Mouse (Mus musculus) intestine, embryonic 14.5 days (tissue): ENCODE measurements at regions not wholly inside any gene's neighbourhood (a gene's known extent, or its start where the extent isn't known, plus 50 kb on each side); places are given as distances from the start of the nearest gene placed in this dataset.

Experiments used
- ATAC-seq: fragments of 200-750 bp; cut with Nextera tagmentation; replicated peaks from 2 replicates; pipeline ENCODE4 v1.8.0; 2017; ENCODE audit warnings: low read depth, moderate number of reproducible peaks, moderate TSS enrichment, moderate library complexity; ENCODE audit not compliant: low FRiP score, low TSS enrichment
- DNase-seq: peaks from one replicate; pipeline ENCODE4 v3.0.0-alpha.2; 2018; ENCODE audit warnings: low spot score
- H3K27ac ChIP-seq: fragments of 300-500 bp; sonication (generic); 2 replicates; pipeline ENCODE4 v1.5.1; 2014; ENCODE audit warnings: low read depth, mild to moderate bottlenecking, control low read depth
- H3K27me3 ChIP-seq: fragments of 300-500 bp; sonication (generic); replicated peaks from 2 replicates; pipeline ENCODE4 v1.6.1; 2014; ENCODE audit warnings: low read length, control low read depth; ENCODE audit not compliant: control insufficient read depth, insufficient read depth
- H3K36me3 ChIP-seq: fragments of 300-500 bp; sonication (generic); 2 replicates; pipeline ENCODE4 v1.6.1; 2014; ENCODE audit warnings: low read length, control low read depth; ENCODE audit not compliant: control insufficient read depth, insufficient read depth
- H3K4me1 ChIP-seq: fragments of 300-500 bp; sonication (generic); replicated peaks from 2 replicates; pipeline ENCODE4 v1.6.1; 2014; ENCODE audit warnings: low read length, control low read depth, mixed read lengths; ENCODE audit not compliant: control insufficient read depth, insufficient read depth
- H3K4me2 ChIP-seq: fragments of 300-500 bp; sonication (generic); 2 replicates; pipeline ENCODE4 v1.6.1; 2014; ENCODE audit warnings: low read length
- H3K4me3 ChIP-seq: fragments of 300-500 bp; sonication (generic); 2 replicates; pipeline ENCODE4 v1.5.1; 2014; ENCODE audit warnings: low read depth, low read length, control low read depth, mixed read lengths
- H3K9ac ChIP-seq: fragments of 300-500 bp; sonication (generic); 2 replicates; pipeline ENCODE4 v1.6.1; 2014; ENCODE audit warnings: mild to moderate bottlenecking, low read length
- H3K9me3 ChIP-seq: fragments of 300-500 bp; sonication (generic); 2 replicates; pipeline ENCODE4 v1.6.1; 2016; ENCODE audit warnings: low read length, control low read depth; ENCODE audit not compliant: control insufficient read depth
- WGBS: fragments of 180-500 bp; shearing (Covaris S2); extraction: QIAGEN DNeasy Blood & Tissue Kit; methylation state at CpG from one replicate; pipeline ENCODE4 v1.1.7; 2014; 5-methylcytosine and 5-hydroxymethylcytosine counted together

DNA sequence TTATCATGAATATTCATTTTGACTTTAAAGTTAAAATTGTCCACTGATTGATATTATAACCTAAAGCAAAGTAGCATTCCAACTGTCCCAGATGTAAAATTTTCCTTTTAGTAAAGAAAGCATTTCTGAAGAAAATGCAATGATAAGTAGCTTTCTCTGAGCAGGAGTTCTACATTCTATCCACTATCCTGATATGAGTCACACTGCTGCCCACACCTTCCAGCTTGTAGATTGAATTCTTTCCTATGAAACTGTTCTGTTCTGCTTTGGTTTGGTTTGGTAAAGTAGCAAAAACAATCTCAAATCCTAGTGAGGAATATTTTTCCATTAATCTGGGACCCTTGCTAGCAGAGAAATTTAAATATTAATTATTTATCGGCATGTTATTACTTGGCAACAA, 304.4 kb downstream of the Ube2cbp start:
- ATAC-seq (no peak), DNase-seq (no peak)
- H3K4me3 ChIP-seq: no peak overlapping the region
- no peaks in the 10 kb centered on the region for H3K36me3 ChIP-seq
- H3K4me1 ChIP-seq: no peaks in the 10 kb centered on the region
- H3K27ac ChIP-seq: no peak overlapping the region
- no peak overlapping the region for H3K4me2 ChIP-seq
- H3K9ac ChIP-seq: no peak overlapping the region
- H3K27me3 ChIP-seq: no peaks in the 10 kb centered on the region
- WGBS: 97% methylated on average over 1 of the region's 1 CpGs
- H3K9me3 ChIP-seq: no peaks in the 10 kb centered on the region

DNA sequence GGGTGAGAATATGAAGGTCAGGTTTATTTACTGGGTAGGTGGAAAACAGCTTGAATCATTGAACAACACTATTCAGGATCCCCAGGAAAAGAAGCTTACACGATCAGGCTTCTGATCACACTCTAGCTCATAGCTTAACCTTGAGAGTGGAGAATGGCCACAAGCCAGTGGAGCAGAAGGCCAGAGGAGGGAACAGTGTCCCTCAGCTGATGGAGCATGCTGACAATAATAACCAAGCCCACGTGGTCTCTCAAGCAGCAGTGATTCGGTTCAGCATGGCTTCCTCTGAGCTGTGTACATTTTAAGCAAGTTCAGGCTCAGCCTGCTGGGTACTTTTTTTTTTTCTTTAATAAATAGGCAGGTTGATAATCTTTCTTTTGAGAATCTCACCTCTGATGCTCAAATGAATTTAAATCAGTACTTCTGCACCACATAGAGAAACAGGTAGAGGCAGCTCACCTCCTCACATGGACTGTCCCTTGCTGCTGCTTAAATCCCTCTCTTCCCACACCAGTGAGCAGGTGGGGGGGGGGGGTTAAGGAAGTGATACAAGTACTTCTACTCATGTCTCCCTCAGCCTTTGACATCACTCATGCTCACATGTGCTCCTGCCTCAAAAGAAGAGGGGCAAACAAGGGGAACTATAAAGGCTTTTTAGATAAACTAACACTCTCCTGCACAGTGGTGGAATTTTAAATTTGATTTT, 298.2 kb downstream of the Ube2cbp start:
- no peaks in the 10 kb centered on the region for H3K27me3 ChIP-seq
- H3K4me3 ChIP-seq: no peak overlapping the region
- no peak for DNase-seq
- ATAC-seq: no peak
- H3K36me3 ChIP-seq: no peaks in the 10 kb centered on the region
- H3K4me1 ChIP-seq: no peaks in the 10 kb centered on the region
- 70% methylated on average over 3 of the region's 3 CpGs for WGBS
- no peaks in the 10 kb centered on the region for H3K9me3 ChIP-seq
- no peak overlapping the region for H3K27ac ChIP-seq
- no peak overlapping the region for H3K9ac ChIP-seq
- H3K4me2 ChIP-seq: no peak overlapping the region

DNA sequence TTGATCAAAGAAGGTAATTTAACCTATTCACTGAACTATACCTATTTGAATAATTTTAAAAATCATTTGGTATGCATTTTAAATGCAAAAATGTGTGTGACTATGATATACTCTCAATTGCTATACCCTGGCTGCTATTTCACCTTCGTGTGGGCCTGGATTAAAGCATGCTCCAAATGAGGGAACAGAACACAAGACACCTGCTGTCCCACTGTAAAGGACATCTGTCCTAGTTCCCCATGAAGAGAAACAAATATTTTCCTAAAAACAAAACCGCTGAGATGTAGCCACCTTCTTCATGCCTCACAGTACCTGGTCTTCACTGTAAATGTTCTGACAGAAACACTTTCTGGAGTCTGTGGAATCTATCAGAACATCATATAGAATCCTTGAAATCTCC, 294.0 kb downstream of the Ube2cbp start:
- no peak for DNase-seq
- no peak for ATAC-seq
- WGBS: 84% methylated on average over 2 of the region's 2 CpGs

DNA sequence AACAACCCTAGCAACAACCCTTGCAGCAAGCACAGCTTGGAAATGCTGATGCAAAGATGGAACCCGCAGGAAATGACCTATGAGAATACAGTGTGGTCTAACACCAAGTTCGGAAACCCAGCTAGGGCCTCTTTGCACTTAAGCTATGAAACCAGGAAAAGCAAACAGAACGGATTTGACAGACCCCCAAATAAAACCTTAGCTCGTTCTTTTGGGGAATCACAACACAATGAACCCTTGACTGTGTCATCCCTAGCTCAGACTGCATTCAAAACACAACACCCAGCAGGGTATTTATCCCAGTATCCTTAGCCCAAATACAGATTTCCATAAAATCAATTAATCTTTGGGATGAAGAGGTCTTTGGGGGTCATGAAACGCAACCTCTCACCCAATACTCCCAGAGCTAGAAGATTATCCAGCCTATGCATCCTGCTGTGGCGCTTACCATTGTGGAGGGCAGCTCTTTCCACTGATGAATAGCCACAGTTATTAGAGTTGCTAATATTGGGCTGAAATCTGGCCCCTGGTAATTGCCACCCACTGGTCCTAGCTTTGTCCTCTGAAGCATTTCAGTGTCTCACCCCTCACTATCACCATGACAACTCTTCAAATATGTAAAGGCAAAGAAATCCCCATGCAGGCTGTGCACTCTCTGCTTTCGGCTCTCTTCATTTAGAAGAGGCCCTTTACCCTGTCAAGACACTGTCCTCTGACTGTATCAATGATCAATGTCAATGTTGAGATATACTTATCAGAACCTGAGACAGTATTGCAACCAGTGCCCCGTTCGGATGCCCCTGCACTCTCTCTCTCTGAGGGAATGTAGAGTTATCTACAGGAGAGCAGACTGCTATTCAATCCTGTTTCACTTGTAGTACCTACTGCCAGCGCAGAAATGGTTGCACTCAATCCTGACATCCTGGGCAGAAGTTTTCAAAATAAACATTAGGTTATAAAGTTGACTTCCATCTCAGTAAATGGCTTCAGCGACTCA, 277.7 kb downstream of the Ube2cbp start:
- no peak overlapping the region for H3K9ac ChIP-seq
- ATAC-seq: no peak
- no peak overlapping the region for H3K4me2 ChIP-seq
- no peak for DNase-seq
- H3K36me3 ChIP-seq: no peaks in the 10 kb centered on the region
- no peak overlapping the region for H3K27ac ChIP-seq
- H3K9me3 ChIP-seq: no peaks in the 10 kb centered on the region
- WGBS: 77% methylated on average over 11 of the region's 11 CpGs
- no peak overlapping the region for H3K4me3 ChIP-seq
- no peaks in the 10 kb centered on the region for H3K4me1 ChIP-seq
- no peaks in the 10 kb centered on the region for H3K27me3 ChIP-seq

More for the DNA sequence above, 294.0 kb downstream of the Ube2cbp start:
- Histone ChIP-seq H3K4me3 (no peak overlapping the region), H3K36me3 (no peaks in the 10 kb centered on the region), H3K9ac (no peak overlapping the region), H3K27me3 (no peaks in the 10 kb centered on the region), H3K27ac (no peak overlapping the region), H3K9me3 (no peaks in the 10 kb centered on the region), H3K4me1 (no peaks in the 10 kb centered on the region), H3K4me2 (no peak overlapping the region)

DNA sequence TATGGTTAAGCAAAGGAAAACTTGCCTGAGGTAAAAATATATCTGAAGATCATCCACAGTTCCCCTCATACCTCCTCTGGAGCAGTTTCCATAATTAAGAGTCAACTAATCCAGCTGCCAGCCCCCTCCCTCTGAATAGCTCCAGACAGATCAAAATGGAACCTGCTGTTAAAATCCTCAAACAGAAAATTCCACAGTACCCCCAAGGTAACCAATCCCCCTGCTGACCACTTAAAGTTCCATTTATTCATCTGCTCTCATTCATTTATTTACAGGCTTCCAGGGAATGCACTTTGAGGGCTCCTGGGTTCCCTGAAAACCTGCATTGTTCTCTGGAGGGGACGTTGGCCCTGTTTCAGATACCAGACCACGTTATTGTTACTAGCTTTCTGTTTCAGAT, 275.9 kb downstream of the Ube2cbp start:
- ATAC-seq (no peak), DNase-seq (no peak)
- Histone ChIP-seq H3K9ac (no peak overlapping the region), H3K4me2 (no peak overlapping the region), H3K4me3 (no peak overlapping the region), H3K27ac (no peak overlapping the region), H3K27me3 (no peaks in the 10 kb centered on the region), H3K9me3 (no peaks in the 10 kb centered on the region), H3K4me1 (no peaks in the 10 kb centered on the region), H3K36me3 (no peaks in the 10 kb centered on the region)
- WGBS: 39% methylated on average over 2 of the region's 2 CpGs

DNA sequence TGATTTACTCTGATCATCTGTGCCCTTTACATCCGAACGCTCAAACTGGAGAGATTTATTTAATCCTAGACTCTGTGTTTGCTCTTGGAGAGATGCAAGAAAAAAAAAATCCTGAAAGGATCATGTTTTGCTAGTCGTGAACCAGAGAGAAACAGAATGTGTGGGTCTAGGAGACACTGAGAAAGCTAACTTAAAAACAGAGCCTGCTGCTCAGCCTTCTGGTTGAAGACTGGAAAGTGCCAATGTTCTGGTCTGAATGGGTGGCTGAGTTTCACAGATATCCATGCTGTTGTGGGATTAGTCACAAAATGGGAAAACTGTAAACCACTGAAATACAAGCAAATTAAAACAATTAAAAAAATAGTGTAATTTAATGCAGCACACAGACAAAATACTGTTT, 259.7 kb downstream of the Ube2cbp start:
- 57% methylated on average over 3 of the region's 3 CpGs for WGBS
- no peak for DNase-seq
- Histone ChIP-seq H3K4me3 (no peak overlapping the region), H3K36me3 (no peaks in the 10 kb centered on the region), H3K9me3 (no peaks in the 10 kb centered on the region), H3K9ac (no peak overlapping the region), H3K27me3 (no peaks in the 10 kb centered on the region), H3K4me2 (no peak overlapping the region), H3K4me1 (no peaks in the 10 kb centered on the region), H3K27ac (no peak overlapping the region)
- ATAC-seq: no peak

DNA sequence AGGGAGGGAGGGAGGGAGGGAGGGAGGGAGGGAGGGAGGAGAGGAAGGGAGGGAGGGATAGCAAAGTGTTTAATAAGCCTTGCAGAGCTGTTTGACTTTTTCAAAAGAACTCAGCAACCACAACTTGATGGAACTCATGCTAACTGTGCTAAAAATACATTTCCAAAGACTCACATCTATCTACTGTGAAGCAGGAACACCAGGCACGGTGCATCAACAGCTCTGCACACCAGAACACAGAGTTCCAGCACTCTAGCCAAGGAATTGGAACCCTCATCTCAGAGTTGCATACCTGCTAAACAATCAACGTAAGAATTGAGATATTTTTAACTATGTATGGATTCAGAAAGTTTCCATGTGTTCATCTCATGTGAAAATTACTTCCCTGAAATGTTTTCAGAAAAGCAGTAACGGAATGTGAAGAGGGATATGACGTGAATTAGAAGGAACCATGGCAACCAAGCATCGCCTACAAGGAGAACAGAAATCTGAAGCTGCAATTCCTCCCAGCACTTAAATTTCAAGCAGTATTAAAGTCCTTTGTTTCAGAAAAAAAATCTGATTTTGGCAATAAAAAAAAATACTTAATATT, 256.3 kb downstream of the Ube2cbp start:
- no peaks in the 10 kb centered on the region for H3K9me3 ChIP-seq
- WGBS: 83% methylated on average over 5 of the region's 5 CpGs
- no peaks in the 10 kb centered on the region for H3K4me1 ChIP-seq
- no peak overlapping the region for H3K4me2 ChIP-seq
- H3K27me3 ChIP-seq: no peaks in the 10 kb centered on the region
- H3K36me3 ChIP-seq: no peaks in the 10 kb centered on the region
- DNase-seq (no peak), ATAC-seq (no peak)
- no peak overlapping the region for H3K27ac ChIP-seq
- no peak overlapping the region for H3K9ac ChIP-seq
- no peak overlapping the region for H3K4me3 ChIP-seq

DNA sequence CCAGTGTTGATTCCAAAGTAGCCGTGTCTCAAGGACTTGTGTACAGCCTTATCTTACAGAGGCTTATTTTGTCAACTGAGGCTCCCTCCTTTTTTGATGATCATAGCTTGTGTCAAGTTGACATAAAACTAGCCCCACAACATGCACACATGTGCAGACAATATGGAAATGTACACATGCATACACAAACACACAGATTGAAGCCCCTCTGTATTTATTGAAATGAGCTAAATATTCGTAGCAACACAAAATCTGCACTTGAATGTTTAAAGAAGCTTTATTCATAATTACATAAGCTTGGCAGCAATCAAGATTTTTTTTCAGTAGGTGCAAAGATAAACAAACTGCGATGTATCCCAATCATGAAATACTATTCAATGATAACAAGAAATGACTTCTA, 253.5 kb downstream of the Ube2cbp start:
- WGBS: 81% methylated on average over 3 of the region's 3 CpGs

More for the DNA sequence above, 253.5 kb downstream of the Ube2cbp start:
- Histone ChIP-seq H3K36me3 (no peaks in the 10 kb centered on the region), H3K9ac (no peak overlapping the region), H3K27ac (no peak overlapping the region), H3K4me3 (no peak overlapping the region), H3K4me2 (no peak overlapping the region), H3K27me3 (no peaks in the 10 kb centered on the region), H3K4me1 (no peaks in the 10 kb centered on the region), H3K9me3 (no peaks in the 10 kb centered on the region)
- ATAC-seq (no peak), DNase-seq (no peak)
